Mouse (Mus musculus) mouse embryonic stem cell (cell line): ENCODE measurements around the gene Gtf2ird1.

Source experiments
- in situ Hi-C, 2 experiments: fragments of 300-500 bp; cut with MboI; formaldehyde crosslinking; loops; 1 replicate in 1 of 2; 3 replicates in 1 of 2; pipeline ENCODE4 v1.14.3; 2019 to 2020; ENCODE audit warnings: low sequenced_read_pairs in 2 of 2, low pct_unique_long_range_greater_than_20kb in 1 of 2, mixed read lengths in 1 of 2; ENCODE audit not compliant: unreplicated experiment in 1 of 2

Gene Gtf2ird1

GRCm38 (mm10) chr5:134456503-134456962 lies at the start of gene Gtf2ird1:
Gtf2ird1 (minus strand) TSS chr5:134456716.
- in situ Hi-C loops: loop anchor here in 1 of 2 experiments (5.0 kb wide), 1 partner anchor 69 kb away; no protein-coding TSS in a partner anchor

GRCm38 (mm10) chr5:134505810-134506292 lies 49.3 kb upstream of the Gtf2ird1 start:
- in situ Hi-C loops: loop anchor here (5.0 to 10.0 kb wide), 3 partner anchors 36 to 199 kb away; no protein-coding TSS in a partner anchor

GRCm38 (mm10) chr5:134502591-134502990 lies 46.1 kb upstream of the Gtf2ird1 start:
- in situ Hi-C loops: loop anchor here (5.0 to 10.0 kb wide), 3 partner anchors 72 to 202 kb away; no protein-coding TSS in a partner anchor

DNA sequence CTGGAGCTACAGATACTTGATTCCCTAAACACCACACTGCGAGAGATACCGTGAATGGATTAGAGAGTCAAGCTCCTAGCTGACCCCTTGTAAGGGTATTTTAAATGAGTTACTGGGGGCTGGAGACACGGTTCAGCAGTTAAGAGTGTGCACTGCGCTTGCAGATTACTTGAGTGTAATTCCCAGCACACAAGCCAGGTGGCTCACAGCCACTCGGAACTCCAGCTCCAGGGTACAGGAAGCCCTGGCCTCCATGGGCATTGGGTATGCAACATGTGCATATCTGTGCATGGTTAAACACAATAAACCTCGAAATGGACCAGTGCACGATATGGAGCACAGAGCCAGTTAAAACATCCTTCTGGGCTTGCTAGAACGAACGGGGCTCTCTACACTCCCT lies 44.9 kb upstream of the Gtf2ird1 start:
- in situ Hi-C loops: loop anchor here (5.0 to 10.0 kb wide), 3 partner anchors 73 to 203 kb away; no protein-coding TSS in a partner anchor

DNA sequence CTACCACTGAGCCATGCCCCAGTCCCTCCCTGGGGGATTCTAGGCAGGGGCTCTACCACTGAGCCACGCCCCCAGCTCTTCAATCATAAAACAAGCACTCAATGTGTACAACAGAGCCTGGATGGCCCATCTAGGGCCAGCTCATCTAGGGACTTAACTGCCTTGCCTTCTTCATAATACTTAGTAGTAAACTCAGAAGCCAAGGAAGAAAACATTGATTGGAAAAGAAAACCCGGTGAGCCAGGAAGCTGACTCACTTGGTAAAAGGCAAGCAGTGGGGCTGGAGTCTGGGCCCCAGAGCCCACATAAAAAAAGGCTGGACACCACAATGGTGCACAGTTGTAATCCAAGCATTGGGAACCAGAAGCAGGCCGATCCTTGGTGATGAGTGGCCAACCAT lies 44.2 kb upstream of the Gtf2ird1 start:
- in situ Hi-C loops: loop anchor here (5.0 to 10.0 kb wide), 3 partner anchors 74 to 204 kb away; no protein-coding TSS in a partner anchor

DNA sequence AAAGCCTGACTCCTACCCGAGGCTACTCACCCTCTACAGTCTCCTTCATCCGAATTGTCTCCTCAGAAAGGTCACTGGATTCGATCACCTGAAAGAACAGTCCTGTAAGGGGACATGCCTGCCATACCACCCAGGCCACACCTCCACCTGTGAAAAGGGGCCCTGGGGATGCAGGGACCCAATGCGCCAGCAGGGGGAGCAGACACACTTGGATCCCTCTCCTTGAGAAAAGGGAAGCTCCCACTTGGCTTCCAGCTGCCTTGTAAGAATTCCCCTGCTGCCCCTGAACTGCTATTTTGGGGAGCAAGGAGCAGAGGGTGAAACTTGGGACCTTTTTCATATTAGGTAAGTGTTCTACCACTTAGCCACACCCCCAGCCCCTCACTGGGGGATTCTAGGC lies 43.5 kb upstream of the Gtf2ird1 start:
- in situ Hi-C loops: loop anchor here (5.0 to 10.0 kb wide), 3 partner anchors 75 to 205 kb away; no protein-coding TSS in a partner anchor

DNA sequence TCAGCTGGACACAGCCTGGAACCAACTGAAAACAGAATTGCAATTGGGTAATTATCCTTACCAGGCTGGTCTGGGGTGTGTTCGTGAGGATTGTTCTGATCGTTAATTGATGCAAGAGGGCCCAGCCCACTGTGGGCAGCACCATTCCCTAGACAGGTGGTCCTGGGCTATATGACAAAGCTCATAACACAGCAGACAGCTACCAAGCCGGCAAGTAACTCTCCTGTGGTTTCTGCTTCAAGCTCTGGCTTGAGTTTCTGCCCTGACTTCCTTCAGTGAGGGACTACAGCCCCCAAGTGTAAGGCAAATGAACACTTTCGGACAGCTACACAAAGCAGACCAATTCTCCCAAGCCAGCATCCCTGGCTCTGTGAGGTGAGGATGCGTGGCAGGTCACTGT lies 40.5 kb upstream of the Gtf2ird1 start:
- in situ Hi-C loops: loop anchor here in 1 of 2 experiments (5.0 to 10.0 kb wide), 2 partner anchors 35 to 208 kb away; no protein-coding TSS in a partner anchor

GRCm38 (mm10) chr5:134495796-134496195 lies 39.3 kb upstream of the Gtf2ird1 start:
- in situ Hi-C loops: loop anchor here in 1 of 2 experiments (5.0 to 10.0 kb wide), 2 partner anchors 37 to 209 kb away; no protein-coding TSS in a partner anchor

GRCm38 (mm10) chr5:134494142-134494541 lies 37.6 kb upstream of the Gtf2ird1 start:
- in situ Hi-C loops: loop anchor here in 1 of 2 experiments (10.0 kb wide), 1 partner anchor 211 kb away; no protein-coding TSS in a partner anchor

DNA sequence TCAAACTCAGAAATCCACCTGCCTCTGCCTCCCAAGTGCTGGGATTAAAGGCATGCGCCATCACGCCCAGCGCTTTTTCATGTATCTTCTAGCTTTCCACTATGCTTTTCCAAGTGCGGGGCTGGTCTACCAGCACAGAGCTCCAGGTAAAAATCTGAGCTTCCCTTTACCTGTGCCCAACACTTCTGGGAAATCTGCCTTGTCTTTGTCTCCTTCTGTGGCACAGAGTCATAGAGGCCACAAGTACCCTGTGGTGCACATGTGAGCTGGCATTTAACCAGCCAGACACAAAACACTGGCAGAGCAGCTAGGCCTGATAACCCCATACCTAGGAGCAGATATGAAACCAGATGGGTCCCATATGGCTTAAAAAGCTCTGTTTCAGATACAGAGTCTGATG lies 36.4 kb upstream of the Gtf2ird1 start:
- in situ Hi-C loops: loop anchor here in 1 of 2 experiments (10.0 kb wide), 1 partner anchor 212 kb away; no protein-coding TSS in a partner anchor

GRCm38 (mm10) chr5:134491712-134492417 lies 35.3 kb upstream of the Gtf2ird1 start:
- in situ Hi-C loops: loop anchor here in 1 of 2 experiments (10.0 kb wide), 1 partner anchor 213 kb away; no protein-coding TSS in a partner anchor

GRCm38 (mm10) chr5:134491206-134491605 lies 34.7 kb upstream of the Gtf2ird1 start:
- in situ Hi-C loops: loop anchor here in 1 of 2 experiments (10.0 kb wide), 1 partner anchor 214 kb away; no protein-coding TSS in a partner anchor

DNA sequence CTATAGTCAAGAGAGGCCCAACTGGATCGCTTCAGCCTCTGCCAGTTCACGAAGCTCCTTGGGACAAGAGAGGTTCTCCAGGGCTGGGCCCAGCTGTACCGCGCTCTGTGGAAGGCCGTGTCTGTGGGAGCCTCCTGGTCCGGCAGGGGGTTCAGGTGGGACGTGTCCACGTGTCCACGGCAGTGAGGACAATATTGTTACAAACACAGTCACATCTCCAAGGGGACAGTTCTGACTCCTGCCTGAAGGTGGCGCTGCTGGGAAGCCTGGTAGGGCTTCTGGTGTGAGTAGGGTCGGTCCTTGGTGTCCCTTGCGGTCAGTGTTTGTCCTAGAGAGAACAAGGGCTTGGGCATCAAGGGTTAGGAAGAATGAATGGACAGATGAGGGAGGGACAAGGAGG lies 33.9 kb upstream of the Gtf2ird1 start:
- in situ Hi-C loops: loop anchor here in 1 of 2 experiments (10.0 kb wide), 1 partner anchor 214 kb away; no protein-coding TSS in a partner anchor

- in situ Hi-C loops: loop anchor here (10.0 kb wide), 2 partner anchors 115 to 305 kb away; partner anchors contain the start of gene Gtf2ird2 (in 2 of the 2)
Observed at GRCm38 (mm10) chr5:134489583-134489982, 33.1 kb upstream of the Gtf2ird1 start.

GRCm38 (mm10) chr5:134488596-134488995 lies 32.1 kb upstream of the Gtf2ird1 start:
- in situ Hi-C loops: loop anchor here (10.0 kb wide), 2 partner anchors 114 to 304 kb away; partner anchors contain the start of gene Gtf2ird2 (in 2 of the 2)

DNA sequence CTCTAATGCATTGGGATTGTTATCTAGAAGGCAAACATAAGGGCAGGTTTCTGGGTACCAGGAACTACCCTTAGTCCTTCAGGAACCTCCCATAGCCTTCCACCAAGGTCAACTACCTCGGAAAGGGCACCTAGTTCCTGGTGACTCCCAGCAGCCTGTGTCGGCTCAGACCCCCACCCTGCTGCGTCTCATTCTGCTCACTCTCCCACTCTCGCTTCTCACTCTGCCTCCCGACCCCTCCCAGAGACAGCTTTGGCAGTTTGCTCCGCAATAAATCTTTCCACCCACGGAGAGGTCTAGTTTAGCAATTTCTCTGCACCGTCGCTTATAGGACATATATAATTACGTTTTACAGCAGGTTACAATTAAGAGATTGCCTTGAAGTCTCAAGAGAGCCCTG lies 31.5 kb upstream of the Gtf2ird1 start:
- in situ Hi-C loops: loop anchor here (10.0 kb wide), 2 partner anchors 113 to 303 kb away; partner anchors contain the start of gene Gtf2ird2 (in 2 of the 2)

- in situ Hi-C loops: loop anchor here (10.0 kb wide), 2 partner anchors 111 to 301 kb away; partner anchors contain the start of gene Gtf2ird2 (in 2 of the 2)
Observed at GRCm38 (mm10) chr5:134485900-134486665, 29.6 kb upstream of the Gtf2ird1 start.

DNA sequence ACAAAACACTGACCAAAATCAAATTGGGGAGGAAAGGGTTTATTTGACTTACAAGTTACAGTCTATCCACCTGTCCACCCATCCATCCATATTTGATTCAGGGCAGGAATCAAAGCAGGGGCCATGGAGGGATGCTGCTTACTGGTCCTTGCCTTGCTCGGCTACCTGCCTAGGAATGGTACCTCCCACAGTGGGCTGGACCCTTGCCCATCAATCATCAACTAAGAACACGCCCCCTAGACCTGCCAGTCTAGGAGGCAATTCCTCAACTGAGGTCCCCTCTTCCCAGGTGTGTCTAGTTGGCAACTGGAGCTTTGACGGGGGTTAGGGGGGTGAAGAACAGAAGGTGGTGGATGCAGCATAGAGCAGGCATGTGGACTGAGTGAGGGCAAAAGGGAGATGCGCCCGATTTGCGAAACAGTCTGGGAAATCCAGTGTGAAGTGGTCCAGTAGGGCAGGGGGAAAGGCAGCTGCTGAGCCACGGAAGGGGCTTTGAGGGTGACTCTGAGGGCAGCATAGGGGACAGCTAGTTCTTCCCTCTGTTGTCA lies 28.7 kb upstream of the Gtf2ird1 start:
- in situ Hi-C loops: loop anchor here (10.0 kb wide), 2 partner anchors 110 to 300 kb away; partner anchors contain the start of gene Gtf2ird2 (in 2 of the 2)
